Mouse (Mus musculus) small intestine, adult 2 months (tissue): ENCODE measurements around the gene Abcb8. TPM values are rescaled to one million over a fixed set of nuclear protein-coding genes. Genes with fewer than 3 reads are reported as not detected.
A peak's percentile ranks its signal among the peaks of the same experiment; 100 is the strongest.

Source experiments
- H3K27ac ChIP-seq: fragments of 200-500 bp; 2 replicates; pipeline ENCODE4 v1.5.1; 2012; ENCODE audit warnings: low read depth, low read length, control low read depth, inconsistent platforms; ENCODE audit not compliant: insufficient read depth
- H3K27me3 ChIP-seq: fragments of 200-500 bp; 2 replicates; pipeline ENCODE4 v1.6.1; 2012; ENCODE audit warnings: mild to moderate bottlenecking, moderate library complexity, low read length, inconsistent platforms; ENCODE audit not compliant: control insufficient read depth, insufficient read depth
- H3K36me3 ChIP-seq: fragments of 200-500 bp; 2 replicates; pipeline ENCODE4 v1.6.1; 2012; ENCODE audit warnings: mild to moderate bottlenecking, low read length, control low read depth, inconsistent platforms; ENCODE audit not compliant: control insufficient read depth, insufficient read depth
- H3K4me1 ChIP-seq: fragments of 200-500 bp; 2 replicates; pipeline ENCODE4 v1.6.1; 2012; ENCODE audit warnings: low read length, inconsistent platforms, mixed read lengths; ENCODE audit not compliant: control insufficient read depth, insufficient read depth, insufficient read length
- H3K4me3 ChIP-seq: fragments of 200-500 bp; 2 replicates; pipeline ENCODE4 v1.5.1; 2012; ENCODE audit warnings: low read depth, mild to moderate bottlenecking, control low read depth, inconsistent platforms, low read length, moderate library complexity
- CTCF ChIP-seq: fragments of 200-500 bp; IDR thresholded peaks from 2 replicates; pipeline ENCODE4 v1.5.1; 2012; ENCODE audit warnings: low read depth, mild to moderate bottlenecking, control low read depth, inconsistent platforms, low read length, moderate library complexity, mixed read lengths; ENCODE audit not compliant: insufficient replicate concordance, insufficient read length; ENCODE audit errors: extremely low read depth
- POLR2A ChIP-seq: fragments of 200-500 bp; IDR thresholded peaks from 2 replicates; pipeline ENCODE4 v1.6.1; 2012; ENCODE audit warnings: low read depth, mild to moderate bottlenecking, control low read depth, inconsistent platforms, low read length, moderate library complexity
- WGBS: fragments of 180-500 bp; shearing (Covaris S2); methylation state at CpG from one replicate; pipeline ENCODE4 v1.1.7; 2018; 5-methylcytosine and 5-hydroxymethylcytosine counted together
- polyA plus RNA-seq: library from polyadenylated mRNA; depleted of rRNA; stranded (reverse); fragments of >200 nt; gene quantifications from 2 replicates; pipeline ENCODE4 v1.2.3, GENCODE M21; 2012

Abcb8 gene
- polyA plus RNA-seq, 1 experiment = 83.7 TPM

- Histone ChIP-seq H3K27me3 (no peaks in the 10 kb centered on the region), H3K27ac (no peak overlapping the region), H3K36me3 (peaks cover 36% of the 10 kb centered on the region), H3K4me1 (no peaks in the 10 kb centered on the region), H3K4me3 (no peak overlapping the region)
- WGBS = 79% methylated on average over 3 of the region's 3 CpGs
- TF ChIP-seq CTCF = no peak
- no peak for TF ChIP-seq POLR2A
Measured at GRCm38 (mm10) chr5:24405389-24405876, 12.0 kb downstream of the Abcb8 start.

GRCm38 (mm10) chr5:24408651-24409050 lies 15.2 kb downstream of the Abcb8 start:
- 82% methylated on average over 13 of the region's 13 CpGs for WGBS
- Histone ChIP-seq H3K36me3 (peaks cover 15% of the 10 kb centered on the region), H3K27me3 (no peaks in the 10 kb centered on the region)

GRCm38 (mm10) chr5:24409466-24409865 lies 16.0 kb downstream of the Abcb8 start:
- WGBS = 89% methylated on average over 2 of the region's 2 CpGs
- Histone ChIP-seq H3K36me3 (peaks cover 13% of the 10 kb centered on the region), H3K4me1 (peaks cover 12% of the 10 kb centered on the region), H3K27ac (no peak overlapping the region), H3K4me3 (no peak overlapping the region), H3K27me3 (no peaks in the 10 kb centered on the region)
- TF ChIP-seq CTCF = no peak
- no peak for TF ChIP-seq POLR2A

More at GRCm38 (mm10) chr5:24408651-24409050, 15.2 kb downstream of the Abcb8 start:
- H3K4me1 ChIP-seq = peaks cover 5% of the 10 kb centered on the region
- no peak overlapping the region for H3K4me3 ChIP-seq
- TF ChIP-seq CTCF = no peak
- no peak for TF ChIP-seq POLR2A
- no peak overlapping the region for H3K27ac ChIP-seq

GRCm38 (mm10) chr5:24412063-24412462 lies 18.6 kb downstream of the Abcb8 start:
- H3K27ac ChIP-seq = no peak overlapping the region
- H3K27me3 ChIP-seq = no peaks in the 10 kb centered on the region
- peaks cover 16% of the 10 kb centered on the region for H3K4me1 ChIP-seq
- peaks cover 13% of the 10 kb centered on the region for H3K36me3 ChIP-seq
- 85% methylated on average over 2 of the region's 2 CpGs for WGBS
- no peak overlapping the region for H3K4me3 ChIP-seq
- TF ChIP-seq POLR2A (no peak), CTCF (no peak)

DNA sequence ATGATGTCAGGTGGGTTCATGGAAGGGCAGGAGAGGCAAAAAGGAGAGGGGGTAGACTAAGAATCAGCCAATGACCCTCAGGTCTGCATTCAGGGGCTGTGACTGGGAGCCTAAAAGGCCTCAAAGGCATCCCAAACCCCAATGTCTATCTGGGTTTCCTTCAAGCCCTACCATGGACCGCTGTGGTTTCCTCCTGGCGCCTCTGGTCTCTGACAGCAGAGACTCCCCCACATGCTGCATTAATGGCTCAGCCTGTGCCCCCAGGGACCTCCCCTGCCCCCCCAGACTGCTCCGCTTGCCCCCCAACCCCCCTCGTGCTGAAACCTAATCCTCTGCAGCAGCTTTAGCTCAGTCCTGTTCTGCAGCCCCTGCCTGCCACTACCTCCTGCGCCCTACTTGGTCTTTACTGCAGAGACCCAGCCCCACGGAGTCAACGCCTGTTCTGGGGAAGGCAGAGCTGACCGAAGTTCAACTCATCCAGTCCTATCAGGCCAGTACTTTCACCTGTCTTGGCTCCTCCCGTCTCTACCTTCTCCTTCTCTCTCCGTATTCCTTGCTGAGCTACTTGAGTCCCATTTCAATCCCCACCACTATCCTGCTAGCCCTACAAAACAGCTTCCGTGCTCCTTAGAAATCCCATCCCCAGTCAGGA lies 19.7 kb downstream of the Abcb8 start, which contains the start of gene Asic3:
Asic3 (plus strand) TSS at position 351 of the 652 bp plus-strand sequence.
- Histone ChIP-seq H3K27me3 (no peaks in the 10 kb centered on the region), H3K4me3 (peak within 1 kb of the TSS; percentile 16; the same call in 1 of the 2 replicates), H3K4me1 (peaks cover 16% of the 10 kb centered on the region), H3K36me3 (peaks cover 9% of the 10 kb centered on the region), H3K27ac (no peak within 1 kb of the TSS)
- TF ChIP-seq CTCF (no peak), POLR2A (no peak)
- WGBS = 26% methylated on average over 11 of the region's 11 CpGs

DNA sequence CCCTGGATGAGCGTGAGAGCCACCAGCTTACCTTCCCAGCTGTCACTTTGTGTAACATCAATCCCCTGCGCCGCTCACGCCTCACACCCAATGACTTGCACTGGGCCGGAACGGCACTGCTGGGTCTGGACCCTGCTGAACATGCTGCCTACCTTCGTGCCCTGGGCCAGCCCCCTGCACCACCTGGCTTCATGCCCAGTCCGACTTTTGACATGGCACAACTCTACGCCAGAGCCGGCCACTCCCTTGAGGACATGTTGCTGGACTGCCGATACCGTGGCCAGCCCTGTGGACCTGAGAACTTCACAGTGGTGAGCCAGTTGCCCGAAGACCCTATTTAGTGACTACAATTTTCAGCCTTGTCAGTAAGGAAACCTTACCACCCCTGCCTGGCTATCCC lies 20.5 kb downstream of the Abcb8 start:
- no peak overlapping the region for H3K27ac ChIP-seq
- H3K27me3 ChIP-seq = no peaks in the 10 kb centered on the region
- TF ChIP-seq POLR2A = no peak
- no peak for TF ChIP-seq CTCF
- H3K36me3 ChIP-seq = 0 out of 2 replicates have a peak, but pooled peaks cover 6% of the 10 kb centered on the region
- no peak overlapping the region for H3K4me3 ChIP-seq
- peaks cover 16% of the 10 kb centered on the region for H3K4me1 ChIP-seq
- WGBS = 68% methylated on average over 13 of the region's 13 CpGs

DNA sequence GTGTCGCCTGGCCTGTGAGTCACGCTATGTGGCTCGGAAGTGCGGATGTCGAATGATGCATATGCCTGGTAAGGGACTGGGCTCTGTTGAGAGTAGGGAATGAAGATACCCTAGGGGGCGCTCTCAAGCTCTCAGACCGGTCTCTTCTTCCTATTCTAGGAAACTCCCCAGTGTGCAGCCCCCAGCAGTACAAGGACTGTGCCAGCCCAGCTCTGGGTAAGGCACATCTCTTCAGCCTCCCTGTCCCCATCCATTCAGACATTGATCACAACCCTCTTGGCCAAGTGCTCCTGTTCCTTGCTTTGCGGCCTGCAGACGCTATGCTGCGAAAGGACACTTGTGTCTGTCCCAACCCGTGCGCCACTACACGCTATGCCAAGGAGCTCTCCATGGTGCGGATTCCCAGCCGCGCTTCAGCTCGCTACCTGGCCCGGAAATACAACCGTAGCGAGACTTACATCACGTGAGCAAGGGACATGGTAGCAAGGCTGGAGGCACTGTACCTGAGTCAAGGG lies 22.8 kb downstream of the Abcb8 start:
- no peak for TF ChIP-seq POLR2A
- peak; percentile 79; the same call in 1 of the 2 replicates for TF ChIP-seq CTCF
- no peak overlapping the region for H3K27ac ChIP-seq
- H3K27me3 ChIP-seq = no peaks in the 10 kb centered on the region
- peaks cover 5% of the 10 kb centered on the region; the same call in 1 of the 2 replicates for H3K36me3 ChIP-seq
- peaks cover 16% of the 10 kb centered on the region for H3K4me1 ChIP-seq
- H3K4me3 ChIP-seq = no peak overlapping the region
- WGBS = 6% methylated on average over 21 of the region's 21 CpGs
